Mouse (Mus musculus) lung, postnatal 4 days (tissue): ENCODE data around the gene Dip2b.
A peak's percentile ranks its signal among the peaks of the same experiment; 100 is the strongest.

ENCODE experiments used
- DNase-seq, 2 experiments: peaks; one replicate each; pipeline ENCODE4 v3.0.0; 2021

The Dip2b gene

GRCm38 (mm10) chr15:100052726-100053125 lies 14.3 kb downstream of the Dip2b start:
- DNase-seq: no peak

- DNase-seq: no peak
Measured at GRCm38 (mm10) chr15:100056397-100056908, 18.0 kb downstream of the Dip2b start.

GRCm38 (mm10) chr15:100057698-100058097 lies 19.2 kb downstream of the Dip2b start:
- no peak for DNase-seq

- no peak for DNase-seq
Measured at GRCm38 (mm10) chr15:100058143-100058542, 19.7 kb downstream of the Dip2b start.

DNA sequence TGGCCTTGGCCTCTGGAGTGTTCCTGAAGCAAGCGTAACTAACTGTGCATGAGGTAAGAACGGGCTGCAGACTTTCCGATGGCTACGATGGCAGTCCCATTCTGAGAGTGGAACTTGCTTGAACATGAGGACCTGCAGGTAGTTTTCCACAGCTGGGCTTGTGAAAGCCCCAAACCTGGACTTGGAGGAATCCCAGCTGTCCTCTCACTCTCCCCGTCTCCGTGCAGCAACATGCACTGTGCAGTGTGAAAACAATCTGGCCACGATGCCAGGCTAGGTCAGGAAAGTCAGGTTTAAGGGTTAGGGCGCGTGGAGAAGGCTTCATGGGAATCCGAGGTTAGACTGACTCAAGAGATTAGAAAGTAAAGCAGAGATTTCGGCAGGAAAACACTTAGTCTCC lies 20.4 kb downstream of the Dip2b start:
- DNase-seq: no peak

DNA sequence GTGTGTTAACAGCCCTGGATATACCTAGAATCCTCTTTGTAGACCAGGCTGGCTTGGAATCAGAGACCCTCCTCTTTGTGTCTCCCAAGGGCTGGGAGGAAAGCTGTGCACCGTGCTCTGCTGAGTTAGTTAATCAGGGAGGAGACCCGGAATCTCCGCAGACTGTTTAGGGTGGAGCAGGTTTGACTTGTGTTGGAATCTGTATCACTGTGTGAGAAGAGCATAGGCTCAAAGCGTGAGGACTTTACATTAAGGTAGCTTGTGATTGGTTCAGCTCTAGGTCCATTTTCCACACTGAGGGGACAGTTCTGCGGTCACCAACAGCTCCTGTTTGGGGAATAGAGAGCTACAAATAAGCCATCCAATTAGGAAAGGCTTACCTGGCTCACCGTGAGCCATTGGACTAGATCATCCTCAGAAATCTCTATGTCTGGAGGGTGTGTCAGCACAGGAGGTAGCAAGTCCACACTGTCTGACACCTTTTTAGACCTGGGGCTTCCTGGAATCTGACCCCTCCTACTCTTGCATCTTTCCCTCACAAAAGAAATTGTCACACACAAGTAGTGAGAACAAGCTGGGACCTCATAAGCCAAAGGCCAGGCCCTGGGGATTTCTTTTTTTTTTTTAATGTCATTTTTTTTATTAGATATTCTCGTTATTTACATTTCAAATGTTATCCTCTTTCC lies 21.3 kb downstream of the Dip2b start:
- no peak for DNase-seq

DNA sequence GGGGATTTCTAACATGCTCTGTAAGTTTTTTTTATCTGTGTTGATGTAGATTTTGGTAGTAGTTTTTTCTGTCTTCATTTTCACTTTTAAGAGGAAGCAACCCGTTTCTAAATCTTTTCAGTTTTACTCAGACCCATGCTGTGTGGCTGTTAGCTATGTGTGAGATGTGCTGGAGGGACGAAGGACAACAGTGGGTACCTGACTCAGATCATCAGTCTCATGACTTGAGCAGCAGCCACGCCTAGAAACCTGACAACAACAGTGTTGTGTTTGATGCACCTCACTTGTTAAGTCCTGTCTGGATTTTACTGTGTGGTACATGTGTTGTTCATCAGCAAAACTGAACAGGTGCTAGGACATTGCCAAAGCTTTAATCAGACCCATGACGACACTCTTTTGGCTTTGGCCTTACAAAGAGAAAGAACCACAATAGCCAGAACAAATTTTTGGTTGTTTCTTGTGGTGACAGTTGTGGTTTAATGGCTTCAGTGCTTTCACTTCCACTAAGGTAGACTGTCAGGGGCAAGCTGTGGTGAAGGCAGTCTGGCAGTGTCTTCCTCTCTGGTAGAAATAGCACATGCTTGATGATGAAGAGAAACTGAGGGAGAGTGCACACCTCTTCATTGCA lies 22.2 kb downstream of the Dip2b start:
- no peak for DNase-seq

- DNase-seq: no peak
Measured at GRCm38 (mm10) chr15:100061377-100061776, 22.9 kb downstream of the Dip2b start.

DNA sequence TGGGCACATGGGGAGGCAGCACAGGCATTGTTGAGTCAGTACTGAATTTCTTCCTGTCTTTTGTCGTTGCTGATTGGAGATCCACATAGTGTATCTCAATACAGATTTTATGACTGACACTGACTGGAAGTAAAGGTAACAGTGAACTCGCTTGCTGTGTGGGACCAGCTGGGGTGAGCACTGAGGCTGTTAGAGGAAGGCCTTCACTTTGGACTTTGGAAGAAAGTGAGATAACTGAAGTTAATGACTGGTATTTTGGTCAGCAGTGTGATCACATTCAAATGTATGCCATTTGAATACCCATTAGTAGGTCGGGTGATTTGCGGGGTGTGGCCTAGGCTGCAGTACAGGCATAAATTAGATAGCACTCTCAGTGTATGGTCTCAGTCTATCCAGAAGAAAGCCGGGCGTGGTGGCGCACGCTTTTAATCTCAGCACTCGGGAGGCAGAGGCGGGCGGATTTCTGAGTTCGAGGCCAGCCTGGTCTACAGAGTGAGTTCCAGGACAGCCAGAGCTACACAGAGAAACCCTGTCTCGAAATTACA lies 24.8 kb downstream of the Dip2b start:
- DNase-seq: no peak

DNA sequence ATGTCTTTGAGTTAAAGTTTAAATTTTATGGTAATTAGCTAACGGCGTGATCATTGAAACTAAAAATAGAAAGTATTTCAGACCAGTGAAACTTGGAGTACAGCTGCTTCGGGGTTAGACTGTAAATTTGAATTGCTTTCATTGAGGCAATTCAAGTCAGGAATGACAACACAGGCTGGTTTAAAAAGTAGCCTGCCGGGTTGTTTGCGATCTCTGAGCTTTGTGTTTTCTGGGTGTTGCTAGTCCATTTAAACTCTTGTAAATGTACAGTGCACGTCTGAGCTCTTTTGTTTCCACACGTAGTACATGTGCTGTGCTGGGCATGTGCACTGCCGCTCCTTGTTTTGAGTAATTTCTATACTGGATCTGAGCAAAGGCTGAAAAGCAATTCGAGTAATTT lies 28.2 kb downstream of the Dip2b start:
- no peak for DNase-seq

- no peak for DNase-seq
Measured at GRCm38 (mm10) chr15:100069101-100069500, 30.6 kb downstream of the Dip2b start.

- DNase-seq: no peak
Measured at GRCm38 (mm10) chr15:100070021-100070420, 31.6 kb downstream of the Dip2b start.

DNA sequence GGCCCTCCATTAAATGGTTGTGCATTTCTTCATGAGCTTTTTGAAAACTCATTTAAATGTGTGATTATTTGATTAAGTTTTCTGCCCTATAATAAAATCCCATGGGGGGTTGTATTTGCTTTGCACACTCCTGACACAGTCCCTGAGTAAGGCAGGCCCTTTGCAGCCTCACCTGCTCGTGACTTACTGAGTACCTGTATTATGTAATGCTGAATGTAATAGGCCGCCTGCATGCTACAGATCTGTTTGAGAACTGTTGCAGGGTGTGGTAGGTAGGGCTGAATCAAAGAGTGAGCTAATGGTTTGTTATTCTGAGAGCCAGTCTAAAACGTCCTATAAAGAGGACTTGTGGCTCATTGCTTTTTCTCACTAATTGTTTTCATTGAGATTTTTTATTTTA lies 33.4 kb downstream of the Dip2b start:
- no peak for DNase-seq

DNA sequence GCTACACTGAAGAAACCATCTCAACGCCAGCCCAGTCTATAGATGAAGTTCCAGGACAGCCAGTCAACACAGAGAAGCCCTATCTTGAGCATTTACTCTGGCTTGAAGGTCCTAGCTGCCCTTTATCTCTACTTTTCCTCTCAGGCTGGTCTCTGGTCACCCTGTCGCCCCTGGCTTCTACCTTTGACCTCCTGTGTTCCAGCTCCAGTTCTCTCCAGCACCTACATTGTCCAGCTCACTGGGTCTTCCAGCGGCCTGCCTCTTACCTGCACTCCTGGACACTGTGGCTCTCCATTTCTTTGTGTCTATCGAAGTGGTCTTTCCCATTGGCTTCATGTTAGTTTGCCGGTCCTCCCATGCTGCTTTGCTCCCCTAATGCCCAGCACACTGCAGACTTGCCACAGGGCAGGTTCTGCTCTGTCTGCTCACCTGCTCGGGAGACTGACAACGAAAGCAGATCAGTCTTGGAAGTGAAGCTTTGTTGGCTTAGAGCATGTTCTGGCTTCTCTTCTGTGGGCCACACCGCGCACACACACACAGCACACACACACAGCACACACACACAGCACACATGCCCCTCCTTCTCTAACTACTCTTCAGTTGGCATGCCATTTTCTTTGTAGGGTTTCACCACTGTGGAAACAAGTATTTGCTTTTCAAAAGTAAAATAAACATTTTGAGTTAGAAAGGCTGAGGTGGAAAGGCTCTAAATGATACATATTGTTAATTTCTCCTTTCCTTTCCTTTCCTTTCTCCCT lies 35.4 kb downstream of the Dip2b start:
- DNase-seq: no peak

- no peak for DNase-seq
Measured at GRCm38 (mm10) chr15:100074754-100075153, 36.3 kb downstream of the Dip2b start.

GRCm38 (mm10) chr15:100076362-100076761 lies 37.9 kb downstream of the Dip2b start:
- no peak for DNase-seq

GRCm38 (mm10) chr15:100080833-100081477 lies 42.5 kb downstream of the Dip2b start:
- no peak for DNase-seq

GRCm38 (mm10) chr15:100081478-100081998 lies 43.1 kb downstream of the Dip2b start:
- DNase-seq: no peak

- no peak for DNase-seq
Measured at GRCm38 (mm10) chr15:100082052-100082451, 43.6 kb downstream of the Dip2b start.

DNA sequence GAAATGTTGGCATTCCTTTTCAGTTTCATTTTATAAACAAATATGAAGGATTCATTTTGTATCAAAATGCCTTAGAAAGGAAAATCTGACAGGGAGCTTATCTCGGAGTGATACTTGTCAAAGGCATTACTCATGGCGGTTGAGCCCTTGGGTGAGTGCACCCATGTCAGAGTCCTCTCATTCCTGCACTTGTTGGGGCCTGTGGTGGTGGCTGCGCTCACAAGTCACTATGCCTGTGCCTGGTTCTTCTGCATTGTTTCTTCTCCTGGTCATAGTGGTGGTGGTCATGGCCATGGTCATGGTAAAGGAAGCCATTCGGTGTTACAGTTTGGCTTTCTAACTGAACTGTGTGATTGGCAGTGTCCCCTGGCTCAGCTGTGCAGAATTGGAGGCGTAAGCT lies 44.3 kb downstream of the Dip2b start:
- no peak for DNase-seq

GRCm38 (mm10) chr15:100083882-100084281 lies 45.4 kb downstream of the Dip2b start:
- DNase-seq: peak in 1 of 2 experiments; percentile 22

- DNase-seq: no peak
Measured at GRCm38 (mm10) chr15:100084882-100085281, 46.4 kb downstream of the Dip2b start.

DNA sequence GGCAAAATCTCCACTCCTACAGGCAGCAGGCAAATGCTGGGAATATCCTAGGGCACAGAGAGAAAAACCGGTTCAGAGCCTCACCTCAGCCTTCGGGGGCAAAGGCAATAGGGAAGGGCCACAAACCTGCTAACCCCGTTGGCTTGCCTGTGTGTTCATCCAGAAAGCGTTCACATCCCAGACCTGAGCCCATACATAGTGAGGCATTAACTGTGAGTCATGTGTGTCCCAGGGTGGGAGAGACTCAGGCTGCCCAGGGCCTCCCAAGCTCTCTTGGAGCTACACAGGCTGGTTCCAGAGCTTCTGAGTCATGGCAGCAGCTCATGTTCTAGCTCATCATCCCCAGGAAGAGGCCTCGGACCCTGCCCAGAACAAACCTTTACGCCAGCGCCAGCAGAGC lies 49.6 kb downstream of the Dip2b start:
- no peak for DNase-seq
